Mouse (Mus musculus): ENCODE data around the gene Glt8d1. TPM values are rescaled to one million over a fixed set of nuclear protein-coding genes. Genes with fewer than 3 reads are reported as not detected.

Glt8d1 gene
- total RNA-seq, 2 experiments from 2014 or later: 18.5 to 22.1 TPM

DNA sequence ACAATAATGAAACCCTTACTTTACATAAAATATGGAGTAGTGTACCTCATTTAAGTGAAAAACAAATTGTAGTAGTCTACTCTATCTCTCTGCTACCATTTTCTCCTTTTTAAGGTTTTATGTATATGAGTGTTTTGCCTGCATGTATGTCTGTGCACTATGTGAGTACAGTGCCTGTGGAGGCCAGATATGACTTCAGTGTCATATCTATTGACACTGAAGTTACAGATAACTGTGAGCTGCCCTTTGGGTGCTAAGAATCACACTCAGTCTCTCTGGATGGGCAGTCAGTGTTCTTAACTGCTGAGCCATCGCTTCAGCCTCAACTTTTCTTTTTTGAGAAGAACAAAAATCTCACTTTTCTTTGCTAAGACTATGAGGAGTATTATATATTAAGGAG is 44.6 kb downstream of the Glt8d1 start:
- DNase-seq (ENCODE audit: low spot score): no peak
- intact Hi-C loops (cut with DNase I): no loop called here

Other genes starting within 250 kb of the Glt8d1 start
- 1 to 10 TPM; 8.1 to 8.7 TPM for gene Tmem110, start 175.8 kb upstream of the Glt8d1 start, total RNA-seq (2021)
- gene Mustn1, start 122.2 kb upstream of the Glt8d1 start, total RNA-seq (2021): 10 to 100 TPM; 11.1 to 16.9 TPM
- gene Itih4, start 114.9 kb upstream of the Glt8d1 start, total RNA-seq (2021): 1 to 10 TPM; 4.8 to 6.9 TPM
- under 1 TPM; 0.39 to 0.64 TPM for gene Itih3, start 77.6 kb upstream of the Glt8d1 start, total RNA-seq (2021)
- gene Itih1, start 58.1 kb upstream of the Glt8d1 start, total RNA-seq (2021): not detected
- gene Nek4, start 50.0 kb upstream of the Glt8d1 start, total RNA-seq (2021): 1 to 10 TPM; 4.0 to 5.3 TPM
- gene Spcs1, start 272 bp downstream of the Glt8d1 start, total RNA-seq (2021): 100 to 1,000 TPM; 138 to 145 TPM
- 10 to 100 TPM; 54.0 to 58.2 TPM for gene Pbrm1, start 17.7 kb downstream of the Glt8d1 start, total RNA-seq (2021)
- gene Gnl3, start 17.8 kb downstream of the Glt8d1 start, total RNA-seq (2021): 10 to 100 TPM; 19.5 to 20.5 TPM
- gene Smim4, start 127.6 kb downstream of the Glt8d1 start, total RNA-seq (2021): 10 to 100 TPM; 60.2 to 61.0 TPM
- 10 to 100 TPM; 18.2 to 22.6 TPM for gene Nt5dc2, start 129.7 kb downstream of the Glt8d1 start, total RNA-seq (2021)
- 10 to 100 TPM; 76.4 to 76.8 TPM for gene Stab1, start 167.2 kb downstream of the Glt8d1 start, total RNA-seq (2021)
- 1,000 to 10,000 TPM; 5,169 to 5,647 TPM for gene Tnnc1, start 206.9 kb downstream of the Glt8d1 start, total RNA-seq (2021)
- 100 to 1,000 TPM; 145 to 148 TPM for gene Nisch, start 215.5 kb downstream of the Glt8d1 start, total RNA-seq (2021)
- 10 to 100 TPM; 12.4 to 16.1 TPM for gene Sema3g, start 216.5 kb downstream of the Glt8d1 start, total RNA-seq (2021)
- 1 to 10 TPM; 3.4 to 4.1 TPM for gene Phf7, start 249.9 kb downstream of the Glt8d1 start, total RNA-seq (2021)

All from heart, postnatal 25 days (tissue).